17 mouse cellular contexts compared by ENCODE assay signal in genomic region chr5:28892703-28893249, GRCm38 (mm10).
DNase-seq lines count a peak whose midpoint lies in the region; ATAC-seq and TF ChIP-seq lines count a peak whose summit lies in the region.
"Had no signal": no experiment of that assay in that cellular context is flagged by ENCODE, and none has a peak within 500 bp of the region (broad histone marks: within the 10 kb centered on the region; RNA-seq: fewer than 3 reads in every experiment).

No protein-coding gene starts in this region.

- H3K9me3 ChIP-seq in neural tube, embryonic 11.5 days (ENCODE audit: control insufficient read depth, low read length) = no peaks in the 10 kb centered on the region
- no peaks in the 10 kb centered on the region for H3K9me3 ChIP-seq in forebrain, embryonic 14.5 days (replicated peaks; ENCODE audit: control insufficient read depth, low read length)
- no peaks in the 10 kb centered on the region for H3K9me3 ChIP-seq in midbrain, embryonic 11.5 days (ENCODE audit: control insufficient read depth, low read length)
- no peaks in the 10 kb centered on the region for H3K9me3 ChIP-seq in liver, postnatal 0 days (ENCODE audit: low read length)
- H3K9me3 ChIP-seq: embryonic facial prominence, embryonic 15.5 days; kidney, embryonic 15.5 days; liver, embryonic 15.5 days had no signal

- H3K4me2 ChIP-seq in neural tube, embryonic 11.5 days (ENCODE audit: low read depth) = no peak overlapping the region
- H3K4me2 ChIP-seq in forebrain, embryonic 14.5 days (ENCODE audit: low read length) = no peak overlapping the region
- no peak overlapping the region for H3K4me2 ChIP-seq in midbrain, embryonic 11.5 days
- H3K4me2 ChIP-seq in liver, postnatal 0 days (ENCODE audit: low read depth, low read length) = no peak overlapping the region
- H3K4me2 ChIP-seq: embryonic facial prominence, embryonic 15.5 days; kidney, embryonic 15.5 days; liver, embryonic 15.5 days had no signal

- DNase-seq in neural tube, embryonic 11.5 days (ENCODE audit: low spot score) = no peak
- no peak for DNase-seq in neural tube, embryonic 10.5 days (ENCODE audit: extremely low spot score, low spot score)
- DNase-seq in forebrain, embryonic 14.5 days (ENCODE audit: low spot score) = peak; percentile 33
- peak; percentile 79 for DNase-seq in midbrain, embryonic 11.5 days (ENCODE audit: low spot score, missing footprints)
- DNase-seq in retina, embryonic 14.5 days (ENCODE audit: low spot score) = peak; percentile 8
- DNase-seq in urinary bladder, postnatal 36 days (ENCODE audit: low spot score in 2 of 2) = no peak
- DNase-seq in liver, postnatal 0 days = no peak
- DNase-seq: adrenal gland, postnatal 10 days; cerebellum, adult 11-12 months; gastrocnemius, postnatal 14 days; lung, postnatal 14 days; right cerebral cortex, adult 18-20 months; thymus, postnatal 14 days had no signal

- no peak for TF ChIP-seq EP300 in liver, postnatal 0 days (IDR thresholded peaks at IDR 0.05; ENCODE audit: low read depth)

- H3K9ac ChIP-seq in neural tube, embryonic 11.5 days (ENCODE audit: low read length) = no peak overlapping the region
- no peak overlapping the region for H3K9ac ChIP-seq in forebrain, embryonic 14.5 days (ENCODE audit: low read length)
- no peak overlapping the region for H3K9ac ChIP-seq in midbrain, embryonic 11.5 days (ENCODE audit: low read length)
- no peak overlapping the region for H3K9ac ChIP-seq in liver, postnatal 0 days (replicated peaks)
- H3K9ac ChIP-seq: embryonic facial prominence, embryonic 15.5 days; kidney, embryonic 15.5 days; liver, embryonic 15.5 days had no signal

- no peak for TF ChIP-seq CTCF in liver, postnatal 0 days (IDR thresholded peaks at IDR 0.05; ENCODE audit: low read depth)

- H3K36me3 ChIP-seq in neural tube, embryonic 11.5 days (ENCODE audit: control insufficient read depth, insufficient read depth, low read length) = no peaks in the 10 kb centered on the region
- H3K36me3 ChIP-seq in forebrain, embryonic 14.5 days (ENCODE audit: control insufficient read depth, insufficient read depth, low read length) = no peaks in the 10 kb centered on the region
- H3K36me3 ChIP-seq in midbrain, embryonic 11.5 days (ENCODE audit: control insufficient read depth, insufficient read depth, low read length) = no peaks in the 10 kb centered on the region
- H3K36me3 ChIP-seq in liver, postnatal 0 days (replicated peaks; ENCODE audit: insufficient read depth, low read length) = no peaks in the 10 kb centered on the region
- H3K36me3 ChIP-seq: embryonic facial prominence, embryonic 15.5 days; kidney, embryonic 15.5 days; liver, embryonic 15.5 days had no signal

- 28% methylated on average over 10 of the region's 10 CpGs for WGBS in neural tube, embryonic 11.5 days
- 45% methylated on average over 10 of the region's 10 CpGs for WGBS in forebrain, embryonic 14.5 days
- 58% methylated on average over 10 of the region's 10 CpGs for WGBS in midbrain, embryonic 11.5 days
- 53% methylated on average over 10 of the region's 10 CpGs for WGBS in liver, postnatal 0 days (ENCODE audit: insufficient replicate concordance)

- peak; percentile 72 for ATAC-seq in neural tube, embryonic 11.5 days (ENCODE audit: insufficient read depth, low FRiP score, low TSS enrichment)
- peak; percentile 71 for ATAC-seq in forebrain, embryonic 14.5 days
- ATAC-seq in midbrain, embryonic 11.5 days (ENCODE audit: low FRiP score) = peak; percentile 71
- no peak for ATAC-seq in megakaryocyte, adult 5-6 weeks (ENCODE audit: poor library complexity, severe bottlenecking)
- no peak for ATAC-seq in liver, postnatal 0 days

- no peaks in the 10 kb centered on the region for H3K27me3 ChIP-seq in neural tube, embryonic 11.5 days (ENCODE audit: control insufficient read depth, insufficient read depth, low read length)
- no peaks in the 10 kb centered on the region for H3K27me3 ChIP-seq in forebrain, embryonic 14.5 days (replicated peaks; ENCODE audit: control insufficient read depth, insufficient read depth, low read length)
- H3K27me3 ChIP-seq in midbrain, embryonic 11.5 days (ENCODE audit: control insufficient read depth, insufficient read depth, low read length) = no peaks in the 10 kb centered on the region
- H3K27me3 ChIP-seq in liver, postnatal 0 days (ENCODE audit: insufficient read depth, low read length) = no peaks in the 10 kb centered on the region
- H3K27me3 ChIP-seq: embryonic facial prominence, embryonic 15.5 days; kidney, embryonic 15.5 days; liver, embryonic 15.5 days had no signal

- H3K4me1 ChIP-seq in neural tube, embryonic 11.5 days (ENCODE audit: control insufficient read depth, insufficient read depth, low read length) = no peaks in the 10 kb centered on the region
- no peaks in the 10 kb centered on the region for H3K4me1 ChIP-seq in forebrain, embryonic 14.5 days (ENCODE audit: control insufficient read depth, insufficient read depth, low read length)
- peaks cover 4% of the 10 kb centered on the region; the same call in 1 of the 2 replicates for H3K4me1 ChIP-seq in midbrain, embryonic 11.5 days (ENCODE audit: control insufficient read depth, insufficient read depth, low read length)
- H3K4me1 ChIP-seq in liver, postnatal 0 days (ENCODE audit: insufficient read depth) = no peaks in the 10 kb centered on the region
- H3K4me1 ChIP-seq: embryonic facial prominence, embryonic 15.5 days; liver, embryonic 15.5 days had no signal

- no peak overlapping the region for H3K4me3 ChIP-seq in neural tube, embryonic 11.5 days (ENCODE audit: low read depth, low read length)
- H3K4me3 ChIP-seq in forebrain, embryonic 14.5 days (ENCODE audit: low read depth, low read length) = no peak overlapping the region
- H3K4me3 ChIP-seq in midbrain, embryonic 11.5 days (ENCODE audit: low read depth, low read length) = no peak overlapping the region
- H3K4me3 ChIP-seq in liver, postnatal 0 days (ENCODE audit: low read depth, low read length) = no peak overlapping the region
- H3K4me3 ChIP-seq: embryonic facial prominence, embryonic 15.5 days; kidney, embryonic 15.5 days; liver, embryonic 15.5 days had no signal

- no peak overlapping the region for H3K27ac ChIP-seq in neural tube, embryonic 11.5 days (ENCODE audit: low read depth, low read length)
- H3K27ac ChIP-seq in forebrain, embryonic 14.5 days (ENCODE audit: low read depth, low read length) = peak overlapping the region; percentile 14; the same call in 1 of the 2 replicates
- no peak overlapping the region for H3K27ac ChIP-seq in midbrain, embryonic 11.5 days (ENCODE audit: low read depth, low read length)
- no peak overlapping the region for H3K27ac ChIP-seq in liver, postnatal 0 days (ENCODE audit: low read depth)
- H3K27ac ChIP-seq: embryonic facial prominence, embryonic 15.5 days; kidney, embryonic 15.5 days; liver, embryonic 15.5 days had no signal

Comparison
In these comparisons a context has a peak if more than half of its experiments do, and no peak if none do; other contexts are left out.
1. ATAC-seq: peak in neural tube, embryonic 11.5 days (single experiment), forebrain, embryonic 14.5 days (single experiment) and midbrain, embryonic 11.5 days (single experiment); none in megakaryocyte, adult 5-6 weeks (single experiment) and liver, postnatal 0 days (single experiment).
2. DNase-seq: peak in forebrain, embryonic 14.5 days (single experiment), midbrain, embryonic 11.5 days (single experiment) and retina, embryonic 14.5 days (single experiment); none in neural tube, embryonic 11.5 days (single experiment), neural tube, embryonic 10.5 days (single experiment), urinary bladder, postnatal 36 days (0 of 2) and liver, postnatal 0 days (single experiment).